Mouse (Mus musculus): ENCODE results near the gene Sf3a2. TPM values are rescaled to one million over a fixed set of nuclear protein-coding genes. Genes with fewer than 3 reads are reported as not detected.

Sf3a2 gene
- polyA plus RNA-seq, 1 experiment: 93.1 TPM

GRCm38 (mm10) chr10:80766161-80766815 is 31.7 kb upstream of the Sf3a2 start:
- H3K4me2 ChIP-seq (ENCODE audit: low read depth): no peak overlapping the region
- H3K36me3 ChIP-seq (ENCODE audit: control insufficient read depth, insufficient read depth): peaks cover 26% of the 10 kb centered on the region
- no peak overlapping the region for H3ac ChIP-seq (ENCODE audit: control insufficient read depth, insufficient read length)
- no peak for TF ChIP-seq MAX (IDR thresholded peaks at IDR 0.05; ENCODE audit: low read depth)
- TF ChIP-seq TCF3 (IDR thresholded peaks at IDR 0.05; ENCODE audit: insufficient read length, low read depth): no peak
- TF ChIP-seq E2F4 (IDR thresholded peaks at IDR 0.05; ENCODE audit: insufficient read depth): no peak
- no peak for TF ChIP-seq POLR2AphosphoS2 (IDR thresholded peaks at IDR 0.05; ENCODE audit: insufficient read length, low read depth)
- no peak for TF ChIP-seq TCF12 (IDR thresholded peaks at IDR 0.05; ENCODE audit: insufficient read depth, poor library complexity, severe bottlenecking)
- no peak for TF ChIP-seq MYOD1 (IDR thresholded peaks at IDR 0.05; ENCODE audit: control insufficient read depth in 1 of 3, insufficient read length in 2 of 3, low read depth in 2 of 3)
- TF ChIP-seq SRF (IDR thresholded peaks at IDR 0.05; ENCODE audit: control insufficient read depth, insufficient read length, low read depth): no peak
- no peak for TF ChIP-seq REST (IDR thresholded peaks at IDR 0.05; ENCODE audit: insufficient read depth, insufficient read length)
- no peak for TF ChIP-seq USF1 (IDR thresholded peaks at IDR 0.05; ENCODE audit: low read depth)
- no peak for TF ChIP-seq POLR2A (IDR thresholded peaks at IDR 0.05; ENCODE audit: insufficient read length, low read depth)
- TF ChIP-seq MYOG (IDR thresholded peaks at IDR 0.05; ENCODE audit: control insufficient read depth in 1 of 3, insufficient read depth in 1 of 3, insufficient read length in 2 of 3, low read depth in 2 of 3): no peak
- no peak for TF ChIP-seq CEBPB (IDR thresholded peaks at IDR 0.05; ENCODE audit: insufficient read depth, poor library complexity, severe bottlenecking)
- peaks cover 46% of the 10 kb centered on the region for H3K79me2 ChIP-seq (ENCODE audit: control insufficient read depth, insufficient read depth)
- H3K4me3 ChIP-seq: no peak overlapping the region
- H3K27me3 ChIP-seq (ENCODE audit: control insufficient read depth, insufficient read depth, insufficient read length): no peaks in the 10 kb centered on the region

GRCm38 (mm10) chr10:80768365-80768764 is 29.6 kb upstream of the Sf3a2 start:
- Histone ChIP-seq H3K4me3 (no peak overlapping the region), H3K79me2 (ENCODE audit: control insufficient read depth, insufficient read depth) (peaks cover 26% of the 10 kb centered on the region), H3K27me3 (ENCODE audit: control insufficient read depth, insufficient read depth, insufficient read length) (no peaks in the 10 kb centered on the region), H3ac (ENCODE audit: control insufficient read depth, insufficient read length) (no peak overlapping the region), H3K4me2 (ENCODE audit: low read depth) (no peak overlapping the region), H3K36me3 (ENCODE audit: control insufficient read depth, insufficient read depth) (peaks cover 27% of the 10 kb centered on the region)
- TF ChIP-seq MYOD1 (IDR thresholded peaks at IDR 0.05; ENCODE audit: control insufficient read depth in 1 of 3, insufficient read length in 2 of 3, low read depth in 2 of 3): no peak
- no peak for TF ChIP-seq POLR2AphosphoS2 (IDR thresholded peaks at IDR 0.05; ENCODE audit: insufficient read length, low read depth)
- TF ChIP-seq SRF (IDR thresholded peaks at IDR 0.05; ENCODE audit: control insufficient read depth, insufficient read length, low read depth): no peak
- no peak for TF ChIP-seq E2F4 (IDR thresholded peaks at IDR 0.05; ENCODE audit: insufficient read depth)
- no peak for TF ChIP-seq CEBPB (IDR thresholded peaks at IDR 0.05; ENCODE audit: insufficient read depth, poor library complexity, severe bottlenecking)
- no peak for TF ChIP-seq TCF12 (IDR thresholded peaks at IDR 0.05; ENCODE audit: insufficient read depth, poor library complexity, severe bottlenecking)
- no peak for TF ChIP-seq MAX (IDR thresholded peaks at IDR 0.05; ENCODE audit: low read depth)
- no peak for TF ChIP-seq POLR2A (IDR thresholded peaks at IDR 0.05; ENCODE audit: insufficient read length, low read depth)
- TF ChIP-seq MYOG (IDR thresholded peaks at IDR 0.05; ENCODE audit: control insufficient read depth in 1 of 3, insufficient read depth in 1 of 3, insufficient read length in 2 of 3, low read depth in 2 of 3): no peak
- no peak for TF ChIP-seq TCF3 (IDR thresholded peaks at IDR 0.05; ENCODE audit: insufficient read length, low read depth)
- TF ChIP-seq USF1 (IDR thresholded peaks at IDR 0.05; ENCODE audit: low read depth): no peak
- no peak for TF ChIP-seq REST (IDR thresholded peaks at IDR 0.05; ENCODE audit: insufficient read depth, insufficient read length)

GRCm38 (mm10) chr10:80773816-80774215 is 24.2 kb upstream of the Sf3a2 start:
- Histone ChIP-seq H3K4me3 (no peak overlapping the region), H3K4me2 (ENCODE audit: low read depth) (peak overlapping the region; percentile 7), H3K27me3 (ENCODE audit: control insufficient read depth, insufficient read depth, insufficient read length) (no peaks in the 10 kb centered on the region), H3K36me3 (ENCODE audit: control insufficient read depth, insufficient read depth) (peaks cover 30% of the 10 kb centered on the region), H3ac (ENCODE audit: control insufficient read depth, insufficient read length) (no peak overlapping the region), H3K79me2 (ENCODE audit: control insufficient read depth, insufficient read depth) (no peaks in the 10 kb centered on the region)
- no peak for TF ChIP-seq MYOD1 (IDR thresholded peaks at IDR 0.05; ENCODE audit: control insufficient read depth in 1 of 3, insufficient read length in 2 of 3, low read depth in 2 of 3)
- TF ChIP-seq CEBPB (IDR thresholded peaks at IDR 0.05; ENCODE audit: insufficient read depth, poor library complexity, severe bottlenecking): no peak
- no peak for TF ChIP-seq MYOG (IDR thresholded peaks at IDR 0.05; ENCODE audit: control insufficient read depth in 1 of 3, insufficient read depth in 1 of 3, insufficient read length in 2 of 3, low read depth in 2 of 3)
- no peak for TF ChIP-seq MAX (IDR thresholded peaks at IDR 0.05; ENCODE audit: low read depth)
- no peak for TF ChIP-seq REST (IDR thresholded peaks at IDR 0.05; ENCODE audit: insufficient read depth, insufficient read length)
- TF ChIP-seq POLR2A (IDR thresholded peaks at IDR 0.05; ENCODE audit: insufficient read length, low read depth): no peak
- no peak for TF ChIP-seq E2F4 (IDR thresholded peaks at IDR 0.05; ENCODE audit: insufficient read depth)
- TF ChIP-seq SRF (IDR thresholded peaks at IDR 0.05; ENCODE audit: control insufficient read depth, insufficient read length, low read depth): no peak
- no peak for TF ChIP-seq USF1 (IDR thresholded peaks at IDR 0.05; ENCODE audit: low read depth)

- H3K79me2 ChIP-seq (ENCODE audit: control insufficient read depth, insufficient read depth): no peaks in the 10 kb centered on the region
- no peak for TF ChIP-seq REST (IDR thresholded peaks at IDR 0.05; ENCODE audit: insufficient read depth, insufficient read length)
- TF ChIP-seq MAX (IDR thresholded peaks at IDR 0.05; ENCODE audit: low read depth): no peak
- no peak for TF ChIP-seq POLR2A (IDR thresholded peaks at IDR 0.05; ENCODE audit: insufficient read length, low read depth)
- TF ChIP-seq SRF (IDR thresholded peaks at IDR 0.05; ENCODE audit: control insufficient read depth, insufficient read length, low read depth): peak; percentile 38
- peak in 2 of 3 experiments; percentile 6 to 62 for TF ChIP-seq MYOD1 (IDR thresholded peaks at IDR 0.05; ENCODE audit: control insufficient read depth in 1 of 3, insufficient read length in 2 of 3, low read depth in 2 of 3)
- no peak for TF ChIP-seq E2F4 (IDR thresholded peaks at IDR 0.05; ENCODE audit: insufficient read depth)
- H3K4me2 ChIP-seq (ENCODE audit: low read depth): peak overlapping the region; percentile 7
- no peaks in the 10 kb centered on the region for H3K27me3 ChIP-seq (ENCODE audit: control insufficient read depth, insufficient read depth, insufficient read length)
- H3K36me3 ChIP-seq (ENCODE audit: control insufficient read depth, insufficient read depth): peaks cover 33% of the 10 kb centered on the region
- H3K4me3 ChIP-seq: no peak overlapping the region
- no peak overlapping the region for H3ac ChIP-seq (ENCODE audit: control insufficient read depth, insufficient read length)
Observed at GRCm38 (mm10) chr10:80774549-80774948, 23.4 kb upstream of the Sf3a2 start.
